Mouse (Mus musculus) neural tube, embryonic 14.5 days (tissue): ENCODE measurements around the gene Kcnh3. TPM values are rescaled to one million over a fixed set of nuclear protein-coding genes. Genes with fewer than 3 reads are reported as not detected.

Experiments used
- ATAC-seq: fragments of 200-750 bp; cut with Nextera tagmentation; 2 replicates; pipeline ENCODE4 v1.8.0; 2017; ENCODE audit warnings: low read depth, mild to moderate bottlenecking, moderate TSS enrichment, moderate library complexity
- H3K27ac ChIP-seq: fragments of 300-500 bp; sonication (generic); 2 replicates; pipeline ENCODE4 v1.5.1; 2014; ENCODE audit warnings: low read depth, mild to moderate bottlenecking, control low read depth, low read length, moderate library complexity, mixed read lengths
- H3K27me3 ChIP-seq: fragments of 300-500 bp; sonication (generic); 2 replicates; pipeline ENCODE4 v1.6.1; 2014; ENCODE audit warnings: low read length; ENCODE audit not compliant: control insufficient read depth, insufficient read depth
- H3K36me3 ChIP-seq: fragments of 300-500 bp; sonication (generic); 2 replicates; pipeline ENCODE4 v1.6.1; 2014; ENCODE audit warnings: low read length, mixed read lengths; ENCODE audit not compliant: control insufficient read depth, insufficient read depth
- H3K4me1 ChIP-seq: fragments of 300-500 bp; sonication (generic); 2 replicates; pipeline ENCODE4 v1.6.1; 2014; ENCODE audit warnings: low read length; ENCODE audit not compliant: control insufficient read depth, insufficient read depth
- H3K4me2 ChIP-seq: fragments of 300-500 bp; sonication (generic); 2 replicates; pipeline ENCODE4 v1.6.1; 2014; ENCODE audit warnings: mild to moderate bottlenecking, low read depth, low read length, control low read depth
- H3K4me3 ChIP-seq: fragments of 300-500 bp; sonication (generic); 2 replicates; pipeline ENCODE4 v1.5.1; 2014; ENCODE audit warnings: low read depth, low read length, control low read depth, mixed read lengths
- H3K9ac ChIP-seq: fragments of 300-500 bp; sonication (generic); replicated peaks from 2 replicates; pipeline ENCODE4 v1.6.1; 2014; ENCODE audit warnings: low read depth, mild to moderate bottlenecking, control low read depth, low read length, mixed read lengths
- H3K9me3 ChIP-seq: fragments of 300-500 bp; sonication (generic); 2 replicates; pipeline ENCODE4 v1.6.1; 2016; ENCODE audit warnings: low read length; ENCODE audit not compliant: control insufficient read depth
- WGBS: fragments of 180-500 bp; shearing (Covaris S2); extraction: QIAGEN DNeasy Blood & Tissue Kit; methylation state at CpG from one replicate; pipeline ENCODE4 v1.1.7; 2014; 5-methylcytosine and 5-hydroxymethylcytosine counted together
- polyA plus RNA-seq: library from polyadenylated mRNA; unstranded; fragments of >200 nt; fragmentation: Nextera tagmentation; extraction: Ambion mirVana; gene quantifications from 2 replicates; pipeline ENCODE4 v1.2.1, GENCODE M21; 2014

Kcnh3 gene
- polyA plus RNA-seq = 0.63 and 0.66 TPM in 2 replicates

DNA sequence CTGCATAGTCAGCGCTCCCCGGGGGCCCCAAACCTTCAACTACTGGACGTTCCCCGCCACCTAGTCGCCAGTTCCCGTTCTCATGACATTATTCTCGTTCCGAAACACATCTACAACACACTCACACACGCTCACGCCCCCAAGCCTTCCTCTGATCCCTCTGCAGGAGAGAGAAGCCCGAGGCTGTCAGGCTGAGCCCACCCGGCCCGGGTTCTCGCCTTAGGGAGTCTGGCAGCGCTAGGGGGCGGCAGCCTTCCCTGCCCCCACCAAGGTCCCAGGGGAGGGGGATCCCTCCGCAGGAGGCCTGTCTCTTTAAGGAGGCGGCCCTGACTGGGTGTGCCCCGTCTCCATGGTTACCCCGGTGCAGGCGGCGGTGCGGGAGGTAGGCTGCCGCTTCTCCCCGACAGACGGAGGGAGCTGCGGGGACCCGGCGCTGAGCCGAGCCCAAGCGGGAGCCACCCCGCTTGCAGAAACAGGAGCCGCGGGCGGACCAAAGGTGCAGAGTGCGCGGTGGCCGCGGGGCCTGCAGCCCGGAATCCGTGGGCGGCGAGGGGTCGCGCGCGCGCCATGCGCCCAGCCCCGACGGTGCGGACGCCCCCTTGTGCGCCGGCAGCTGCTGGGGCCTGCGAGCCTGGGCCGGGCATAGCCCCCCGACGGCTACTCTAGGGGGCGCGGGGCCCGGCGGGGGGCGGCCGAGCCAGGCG, at the start of gene Kcnh3:
Gene Kcnh3 (plus strand): TSS at position 654 of the 704 bp plus-strand sequence.
- WGBS = under 1% methylated on average over 54 of the region's 66 CpGs
- Histone ChIP-seq H3K4me2 (peak within 1 kb of the TSS; percentile 46), H3K4me1 (peaks cover 16% of the 10 kb centered on the region), H3K27me3 (peaks cover 55% of the 10 kb centered on the region), H3K4me3 (peak within 1 kb of the TSS; percentile 31), H3K9me3 (no peaks in the 10 kb centered on the region), H3K9ac (peak within 1 kb of the TSS; percentile 34; the same call in 1 of the 2 replicates), H3K36me3 (no peaks in the 10 kb centered on the region), H3K27ac (no peak within 1 kb of the TSS)
- no peak for ATAC-seq

DNA sequence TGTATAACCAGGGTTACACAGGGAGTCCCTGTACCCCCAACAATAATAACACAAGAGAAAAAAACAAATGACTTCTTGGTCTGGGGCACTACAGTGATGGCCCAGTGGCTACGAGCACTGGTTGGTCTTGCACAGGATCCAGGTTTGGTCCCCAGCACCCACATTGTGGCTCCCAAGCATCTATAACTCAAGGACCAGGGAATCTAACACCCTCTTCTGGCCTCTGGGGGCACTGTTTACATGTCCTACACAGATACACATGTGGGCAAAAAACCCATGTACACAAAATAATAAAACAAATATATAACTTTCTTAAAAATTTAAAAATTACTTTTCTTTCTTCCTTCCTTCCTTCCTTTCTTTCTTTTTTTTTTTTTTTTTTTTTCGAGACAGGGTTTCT, 45.0 kb upstream of the Kcnh3 start:
- Histone ChIP-seq H3K9ac (no peak overlapping the region), H3K27me3 (no peaks in the 10 kb centered on the region), H3K4me3 (no peak overlapping the region), H3K9me3 (no peaks in the 10 kb centered on the region), H3K4me2 (no peak overlapping the region), H3K36me3 (peaks cover 32% of the 10 kb centered on the region), H3K27ac (no peak overlapping the region), H3K4me1 (no peaks in the 10 kb centered on the region)
- 91% methylated on average over 1 of the region's 2 CpGs for WGBS
- no peak for ATAC-seq

DNA sequence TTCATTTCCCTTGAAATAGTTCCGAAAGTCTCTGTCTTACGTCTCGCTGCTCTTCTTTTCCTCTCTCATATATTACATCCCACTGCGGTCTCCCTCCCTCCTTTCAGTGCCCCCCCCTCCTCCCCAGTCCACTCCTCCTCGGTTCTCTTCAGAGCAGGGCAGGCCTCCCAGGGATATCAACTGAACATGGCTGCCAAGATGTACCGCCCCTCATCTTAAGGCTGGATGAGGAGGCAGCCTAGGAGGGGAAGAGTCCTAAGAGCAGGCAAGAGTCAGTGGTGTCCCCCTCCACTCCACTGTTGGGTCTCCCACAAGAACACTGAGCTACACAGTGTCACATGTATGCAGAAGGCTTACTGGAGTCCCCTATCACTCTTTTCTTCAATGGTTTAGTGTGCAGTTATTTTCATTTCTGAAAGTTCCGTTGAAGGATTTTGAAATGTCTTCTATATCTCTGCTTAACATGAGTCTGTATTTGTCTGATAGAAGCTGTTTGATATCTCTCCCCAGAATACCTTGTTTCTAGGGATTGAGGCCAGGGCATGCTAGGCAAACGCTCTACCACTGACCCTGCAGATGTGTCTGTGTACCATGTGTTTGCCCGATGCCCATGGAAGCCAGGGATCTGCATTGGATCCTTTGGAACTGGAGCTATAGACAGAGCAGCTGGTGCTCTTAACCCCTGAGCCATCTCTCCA, 40.3 kb upstream of the Kcnh3 start:
- Histone ChIP-seq H3K9me3 (no peaks in the 10 kb centered on the region), H3K9ac (no peak overlapping the region), H3K4me3 (no peak overlapping the region), H3K36me3 (peaks cover 40% of the 10 kb centered on the region), H3K4me1 (no peaks in the 10 kb centered on the region), H3K27ac (no peak overlapping the region), H3K4me2 (no peak overlapping the region), H3K27me3 (no peaks in the 10 kb centered on the region)
- WGBS = 94% methylated on average over 9 of the region's 9 CpGs
- ATAC-seq = no peak

- Histone ChIP-seq H3K4me2 (no peak overlapping the region), H3K4me3 (no peak overlapping the region), H3K9me3 (no peaks in the 10 kb centered on the region), H3K4me1 (no peaks in the 10 kb centered on the region), H3K9ac (no peak overlapping the region), H3K36me3 (peaks cover 7% of the 10 kb centered on the region; the same call in 1 of the 2 replicates), H3K27ac (no peak overlapping the region), H3K27me3 (no peaks in the 10 kb centered on the region)
- WGBS = 65% methylated on average over 10 of the region's 10 CpGs
- no peak for ATAC-seq
Observed at GRCm38 (mm10) chr15:99194358-99194757, 30.3 kb upstream of the Kcnh3 start.

DNA sequence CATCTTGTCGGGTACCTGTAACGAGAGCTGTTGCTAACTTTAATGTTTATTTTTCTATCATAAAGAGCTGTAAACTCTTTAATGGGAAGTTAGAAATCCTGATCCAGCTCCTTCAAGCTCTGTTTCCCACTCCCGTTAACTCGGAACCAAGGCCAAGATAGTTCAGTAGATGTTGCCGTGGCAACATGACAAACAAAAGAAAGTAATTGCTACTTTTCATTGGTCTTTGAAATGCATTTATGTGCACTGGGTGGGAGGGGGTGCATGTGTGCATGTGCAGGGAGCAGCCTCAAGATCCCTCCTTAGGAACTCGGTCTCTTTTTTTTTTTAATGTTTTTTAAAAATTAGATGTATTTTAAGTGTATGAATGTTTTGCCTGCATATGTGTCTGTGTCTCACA, 29.6 kb upstream of the Kcnh3 start:
- H3K9ac ChIP-seq = no peak overlapping the region
- no peaks in the 10 kb centered on the region for H3K27me3 ChIP-seq
- no peaks in the 10 kb centered on the region for H3K4me1 ChIP-seq
- no peaks in the 10 kb centered on the region for H3K9me3 ChIP-seq
- ATAC-seq = no peak
- no peak overlapping the region for H3K27ac ChIP-seq
- no peak overlapping the region for H3K4me3 ChIP-seq
- H3K36me3 ChIP-seq = peaks cover 12% of the 10 kb centered on the region; the same call in 1 of the 2 replicates
- no peak overlapping the region for H3K4me2 ChIP-seq
- 36% methylated on average over 6 of the region's 6 CpGs for WGBS

- Histone ChIP-seq H3K4me2 (no peak overlapping the region), H3K27me3 (no peaks in the 10 kb centered on the region), H3K36me3 (peaks cover 7% of the 10 kb centered on the region; the same call in 1 of the 2 replicates), H3K4me1 (no peaks in the 10 kb centered on the region), H3K27ac (no peak overlapping the region), H3K9ac (no peak overlapping the region), H3K9me3 (no peaks in the 10 kb centered on the region), H3K4me3 (no peak overlapping the region)
- ATAC-seq = no peak
Observed at GRCm38 (mm10) chr15:99198761-99199160, 25.9 kb upstream of the Kcnh3 start.

- no peak overlapping the region for H3K4me2 ChIP-seq
- no peak overlapping the region for H3K9ac ChIP-seq
- H3K27me3 ChIP-seq = no peaks in the 10 kb centered on the region
- no peaks in the 10 kb centered on the region for H3K9me3 ChIP-seq
- H3K4me1 ChIP-seq = no peaks in the 10 kb centered on the region
- no peak overlapping the region for H3K4me3 ChIP-seq
- H3K36me3 ChIP-seq = peaks cover 35% of the 10 kb centered on the region
- H3K27ac ChIP-seq = no peak overlapping the region
- WGBS = 66% methylated on average over 8 of the region's 8 CpGs
- no peak for ATAC-seq
Observed at GRCm38 (mm10) chr15:99205959-99206358, 18.7 kb upstream of the Kcnh3 start.

DNA sequence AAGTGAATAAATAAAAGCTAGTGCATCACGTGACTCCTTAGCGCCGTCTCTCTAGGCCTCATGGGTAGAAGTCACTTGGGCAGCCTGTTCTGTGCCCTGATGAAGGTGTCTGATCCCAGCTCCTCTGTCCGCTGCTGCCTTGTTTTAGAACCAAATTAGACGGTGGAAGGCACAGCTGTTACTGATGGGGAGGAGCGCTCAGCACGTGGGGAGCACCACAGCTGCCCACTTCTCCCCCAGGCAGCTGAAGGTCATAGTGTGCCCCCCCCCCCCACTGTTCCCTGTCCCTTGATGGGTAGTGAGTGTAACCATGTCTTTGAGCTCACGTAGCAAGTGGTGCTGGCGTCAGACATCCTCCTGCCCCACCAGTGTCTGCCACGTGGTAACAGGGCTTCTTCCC, 11.5 kb upstream of the Kcnh3 start:
- no peaks in the 10 kb centered on the region for H3K4me1 ChIP-seq
- no peak overlapping the region for H3K9ac ChIP-seq
- WGBS = 85% methylated on average over 10 of the region's 10 CpGs
- no peaks in the 10 kb centered on the region for H3K9me3 ChIP-seq
- no peak for ATAC-seq
- no peak overlapping the region for H3K4me2 ChIP-seq
- no peak overlapping the region for H3K27ac ChIP-seq
- no peak overlapping the region for H3K4me3 ChIP-seq
- peaks cover 24% of the 10 kb centered on the region for H3K36me3 ChIP-seq
- H3K27me3 ChIP-seq = no peaks in the 10 kb centered on the region

DNA sequence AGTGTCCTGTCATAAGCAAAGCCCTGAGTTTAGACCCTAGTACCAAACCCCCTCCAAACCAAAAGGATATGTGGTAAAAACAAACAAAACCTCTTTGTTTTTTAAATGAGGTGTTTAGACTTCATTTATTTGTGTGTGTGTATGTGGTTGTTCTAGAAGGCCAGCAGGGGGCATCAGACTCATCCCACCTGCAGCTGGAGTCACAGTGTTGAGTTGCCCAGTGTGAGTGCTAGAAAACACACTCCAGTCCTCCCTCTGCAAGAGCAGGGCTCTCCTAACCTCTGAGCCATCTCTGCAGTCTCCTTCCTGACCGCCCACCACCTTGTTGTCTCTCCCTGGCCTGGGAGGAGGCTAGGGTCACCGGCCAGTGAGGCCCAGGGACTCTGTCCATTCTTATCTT, 9.7 kb upstream of the Kcnh3 start:
- WGBS = 90% methylated on average over 2 of the region's 2 CpGs
- Histone ChIP-seq H3K4me3 (no peak overlapping the region), H3K4me2 (no peak overlapping the region), H3K9ac (no peak overlapping the region), H3K36me3 (peaks cover 13% of the 10 kb centered on the region), H3K4me1 (no peaks in the 10 kb centered on the region), H3K27ac (no peak overlapping the region), H3K9me3 (no peaks in the 10 kb centered on the region), H3K27me3 (0 out of 2 replicates have a peak, but pooled peaks cover 2% of the 10 kb centered on the region)
- ATAC-seq = no peak
